Mouse (Mus musculus) cortical plate, adult 2 months (tissue): Measurements from ENCODE around the gene Atp13a1. TPM values are rescaled to one million over a fixed set of nuclear protein-coding genes. Genes with fewer than 3 reads are reported as not detected.

Experiments
- H3K27ac ChIP-seq: fragments of 200-500 bp; 2 replicates; pipeline ENCODE4 v1.5.1; 2012; ENCODE audit warnings: low read length, control low read depth, inconsistent platforms; ENCODE audit not compliant: insufficient read depth
- H3K4me1 ChIP-seq: fragments of 200-500 bp; 2 replicates; pipeline ENCODE4 v1.6.1; 2011; ENCODE audit warnings: low read length; ENCODE audit not compliant: control insufficient read depth, insufficient read depth
- H3K4me3 ChIP-seq: fragments of 200-500 bp; 2 replicates; pipeline ENCODE4 v1.5.1; 2011; ENCODE audit warnings: mild to moderate bottlenecking, low read length, control low read depth; ENCODE audit not compliant: insufficient read depth
- CTCF ChIP-seq: fragments of 200-500 bp; IDR thresholded peaks from 2 replicates; pipeline ENCODE4 v1.5.1; 2011; ENCODE audit warnings: mild to moderate bottlenecking, control low read depth, low read length; ENCODE audit not compliant: insufficient read depth; ENCODE audit errors: extremely low read depth
- POLR2A ChIP-seq: fragments of 200-500 bp; IDR thresholded peaks from 2 replicates; pipeline ENCODE4 v1.6.1; 2011; ENCODE audit warnings: mild to moderate bottlenecking, low read length, control low read depth; ENCODE audit not compliant: insufficient read depth; ENCODE audit errors: extremely low read depth
- polyA plus RNA-seq: library from polyadenylated mRNA; depleted of rRNA; stranded (reverse); fragments of >200 nt; gene quantifications from 2 replicates; pipeline ENCODE4 v1.2.3, GENCODE M21; 2012; rRNA removed

Gene Atp13a1
- polyA plus RNA-seq, 1 experiment, result 49.2 TPM

DNA sequence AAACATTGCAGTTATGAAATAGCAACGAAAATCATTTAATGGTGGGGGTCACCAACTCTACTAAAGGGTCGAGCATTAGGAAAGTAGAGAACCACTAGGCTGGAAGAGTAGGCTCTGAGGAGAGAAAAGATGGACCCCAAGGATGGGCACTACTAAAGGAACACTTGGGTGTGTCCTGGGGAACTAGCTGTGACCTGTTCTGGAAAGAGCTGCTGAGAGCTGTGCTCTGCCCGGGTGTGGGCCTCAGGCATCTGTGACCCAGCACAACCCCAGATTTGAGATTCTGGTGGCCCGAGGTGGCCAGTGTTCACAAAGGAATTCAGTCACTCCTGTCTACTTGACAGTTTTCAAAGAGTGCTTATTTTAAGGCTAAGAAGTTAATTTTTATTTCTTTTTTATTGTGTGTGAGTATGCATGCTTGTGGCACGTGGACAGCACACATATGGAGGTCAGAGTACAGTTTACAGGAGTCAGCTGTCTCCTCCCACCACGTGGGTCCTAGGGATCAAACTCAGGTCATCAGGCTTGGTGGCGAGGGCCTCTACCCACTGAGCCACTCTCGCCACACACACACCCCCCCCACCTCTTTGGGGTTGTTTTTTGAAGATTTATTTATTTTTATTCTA, 46.2 kb downstream of the Atp13a1 start:
- Histone ChIP-seq H3K27ac (no peak overlapping the region), H3K4me1 (peaks cover 3% of the 10 kb centered on the region; the same call in 1 of the 2 replicates), H3K4me3 (no peak overlapping the region)
- no peak for TF ChIP-seq POLR2A
- no peak for TF ChIP-seq CTCF

DNA sequence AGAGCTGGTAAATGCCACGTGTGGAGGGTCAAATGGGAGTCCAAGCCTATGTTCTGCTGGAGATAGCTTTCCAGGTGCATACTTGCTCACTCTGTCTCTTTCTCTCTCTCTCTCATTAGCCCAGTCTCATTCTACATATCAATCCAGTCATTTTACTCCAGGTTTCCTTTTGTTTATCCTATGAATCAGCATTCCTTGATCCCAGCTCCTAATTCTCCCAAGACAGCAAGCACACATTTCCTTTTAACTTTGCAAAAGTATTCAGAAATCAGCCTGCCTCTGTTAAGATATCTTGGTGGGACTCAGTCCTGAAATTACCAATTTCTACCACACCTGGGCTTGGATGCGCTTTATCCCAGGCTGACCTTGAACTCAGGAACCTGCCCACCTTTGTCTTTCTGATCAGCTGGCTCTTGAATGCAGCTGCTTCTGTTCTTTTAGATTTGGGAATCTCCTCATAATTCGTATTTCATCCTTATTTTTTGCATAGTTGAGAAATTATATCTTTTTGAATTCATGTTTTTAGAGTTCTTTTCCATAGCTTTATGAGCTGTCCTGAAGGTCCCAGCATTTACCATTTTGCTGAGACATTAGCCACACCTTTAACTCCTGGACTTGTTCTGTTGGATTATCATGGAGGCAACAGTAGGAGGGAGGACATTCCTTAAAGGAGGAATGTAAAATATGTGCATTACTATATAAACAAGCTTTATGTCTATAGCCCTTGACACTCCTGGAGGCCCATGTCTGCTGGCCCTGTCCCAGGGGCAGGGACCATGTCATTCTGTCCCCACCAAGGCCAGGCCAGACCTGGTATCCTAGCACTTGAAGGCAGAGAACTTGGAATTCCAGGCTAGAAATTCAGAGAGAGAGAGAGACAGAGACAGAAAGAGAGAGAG, 56.5 kb downstream of the Atp13a1 start:
- H3K4me1 ChIP-seq, result no peaks in the 10 kb centered on the region
- no peak for TF ChIP-seq CTCF
- TF ChIP-seq POLR2A, result no peak
- no peak overlapping the region for H3K27ac ChIP-seq
- no peak overlapping the region for H3K4me3 ChIP-seq

DNA sequence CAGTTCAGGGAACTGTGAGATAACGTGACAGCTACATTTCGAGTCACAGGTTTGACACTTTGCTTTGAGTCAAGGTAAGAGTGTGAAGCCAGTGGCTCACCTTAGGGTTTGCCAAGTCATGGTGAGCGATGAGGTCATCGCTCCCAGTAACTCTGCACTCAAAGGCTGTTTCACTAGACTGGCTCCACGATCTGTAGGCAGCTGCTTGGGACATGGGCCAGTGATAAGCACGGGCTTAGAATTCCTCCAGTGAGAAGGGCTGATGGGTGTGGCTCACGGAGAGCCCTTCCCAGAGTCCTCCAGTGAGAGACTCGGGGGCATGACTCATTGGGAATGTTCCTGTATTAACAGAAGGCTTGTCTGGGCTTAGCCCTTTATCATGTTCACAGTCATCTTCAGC, 58.0 kb downstream of the Atp13a1 start:
- TF ChIP-seq POLR2A (no peak), CTCF (no peak)
- no peak overlapping the region for H3K4me3 ChIP-seq
- no peak overlapping the region for H3K27ac ChIP-seq
- no peaks in the 10 kb centered on the region for H3K4me1 ChIP-seq

DNA sequence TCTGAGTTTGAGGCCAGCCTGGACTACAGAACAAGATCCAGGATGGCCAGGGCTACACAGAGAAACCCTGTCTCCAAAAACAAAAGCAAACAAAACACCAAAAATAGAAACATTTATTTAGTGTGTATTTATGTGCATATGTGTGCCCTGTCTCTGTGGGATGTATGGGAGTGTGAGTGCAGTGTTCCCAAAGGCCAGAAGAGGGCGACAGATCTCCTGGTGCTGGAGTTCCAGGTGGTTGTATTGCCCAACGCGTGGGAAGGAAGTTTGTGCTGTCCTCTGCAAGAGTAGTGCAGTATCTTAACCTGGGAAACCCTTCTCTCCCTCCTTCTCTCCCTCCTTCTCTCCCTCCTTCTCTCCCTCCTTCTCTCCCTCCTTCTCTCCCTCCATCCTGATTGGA, 58.9 kb downstream of the Atp13a1 start:
- Histone ChIP-seq H3K4me3 (no peak overlapping the region), H3K4me1 (no peaks in the 10 kb centered on the region), H3K27ac (no peak overlapping the region)
- TF ChIP-seq CTCF (0 out of 2 replicates have a peak, but pooled peaks have one; percentile 21), POLR2A (no peak)

DNA sequence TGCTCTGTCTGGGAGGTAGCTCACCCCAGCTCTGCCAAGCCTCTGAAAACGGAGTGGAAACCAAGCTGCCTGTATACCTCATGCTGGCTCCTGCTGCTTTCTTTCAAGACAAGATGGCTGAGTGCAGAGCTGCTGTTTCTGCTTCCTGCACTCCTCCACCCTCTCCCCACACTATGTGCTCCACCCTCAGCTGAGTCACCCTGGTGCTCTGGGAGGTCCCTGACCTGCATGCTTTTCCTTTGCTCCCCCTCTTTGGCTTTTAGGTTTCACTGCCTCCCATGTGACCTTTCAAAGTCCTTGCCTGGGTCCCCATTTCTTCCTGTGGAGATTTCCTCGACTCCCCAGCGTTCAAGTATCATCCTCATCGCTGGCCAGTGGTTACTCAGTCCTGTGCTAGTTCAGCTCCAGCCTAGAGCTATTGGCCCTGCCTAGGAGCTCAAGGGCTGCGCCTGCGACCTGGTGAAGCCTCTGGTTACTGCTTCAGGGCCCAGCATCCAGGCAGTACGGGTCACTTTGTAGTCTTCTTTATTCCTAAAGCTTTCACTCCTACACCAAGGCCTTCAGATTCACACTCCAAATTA, 60.1 kb downstream of the Atp13a1 start:
- no peak for TF ChIP-seq POLR2A
- TF ChIP-seq CTCF, result no peak
- H3K27ac ChIP-seq, result no peak overlapping the region
- H3K4me3 ChIP-seq, result no peak overlapping the region
- H3K4me1 ChIP-seq, result no peaks in the 10 kb centered on the region

DNA sequence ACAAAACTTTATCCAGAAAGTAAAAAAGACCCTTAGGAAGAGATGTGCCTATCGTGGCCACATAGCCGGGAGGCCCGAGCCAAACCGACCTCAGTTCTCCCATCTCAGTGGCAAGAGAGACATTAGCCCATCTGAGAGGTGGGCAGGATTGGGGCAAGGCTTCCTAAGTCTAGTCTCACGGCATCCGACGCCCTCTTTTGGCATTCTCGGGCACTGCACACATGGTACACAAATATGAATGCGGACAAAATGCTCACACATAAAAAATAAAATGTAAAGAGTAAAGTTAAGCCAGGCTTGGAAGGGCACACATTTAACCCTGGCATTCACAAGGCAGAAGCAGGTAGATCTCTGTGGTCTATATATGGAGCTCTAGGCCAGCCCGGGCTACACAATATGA, 62.9 kb downstream of the Atp13a1 start:
- TF ChIP-seq CTCF, result no peak
- H3K27ac ChIP-seq, result no peak overlapping the region
- no peaks in the 10 kb centered on the region for H3K4me1 ChIP-seq
- no peak overlapping the region for H3K4me3 ChIP-seq

Other genes starting within 250 kb of the Atp13a1 start
- 13.1 and 13.9 TPM in 2 replicates for gene Zfp868, start 165.6 kb upstream of the Atp13a1 start, polyA plus RNA-seq
- gene Zfp964, start 136.7 kb upstream of the Atp13a1 start, polyA plus RNA-seq, result 2.7 and 2.9 TPM in 2 replicates
- 18.4 and 20.5 TPM in 2 replicates for gene Zfp869, start 80.4 kb upstream of the Atp13a1 start, polyA plus RNA-seq
- gene Zfp963, start 41.2 kb upstream of the Atp13a1 start, polyA plus RNA-seq, result 6.2 and 6.4 TPM in 2 replicates
- 0.15 and 1.3 TPM in 2 replicates for gene Gm20422, start 16.3 kb upstream of the Atp13a1 start, polyA plus RNA-seq
- gene Zfp866, start within 50 bp of the Atp13a1 start, polyA plus RNA-seq, result 20.3 TPM in 2 replicates
- 15.7 and 16.1 TPM in 2 replicates for gene Gmip, start 17.5 kb downstream of the Atp13a1 start, polyA plus RNA-seq
- 0.53 and 0.54 TPM in 2 replicates for gene Lpar2, start 31.3 kb downstream of the Atp13a1 start, polyA plus RNA-seq
- 32.0 and 35.4 TPM in 2 replicates for gene Pbx4, start 41.3 kb downstream of the Atp13a1 start, polyA plus RNA-seq
- gene Cilp2, start 96.5 kb downstream of the Atp13a1 start, polyA plus RNA-seq, result 0.89 and 1.4 TPM in 2 replicates
- 0.29 and 0.40 TPM in 2 replicates for gene Tssk6, start 111.0 kb downstream of the Atp13a1 start, polyA plus RNA-seq
- 182 and 184 TPM in 2 replicates for gene Ndufa13, start 111.4 kb downstream of the Atp13a1 start, polyA plus RNA-seq
- gene Yjefn3, start 111.5 kb downstream of the Atp13a1 start, polyA plus RNA-seq, result 34.2 and 35.7 TPM in 2 replicates
- gene Gatad2a, start 205.2 kb downstream of the Atp13a1 start, polyA plus RNA-seq, result 21.1 and 24.3 TPM in 2 replicates